Mouse (Mus musculus): ENCODE data around the gene Map3k20.

DNA sequence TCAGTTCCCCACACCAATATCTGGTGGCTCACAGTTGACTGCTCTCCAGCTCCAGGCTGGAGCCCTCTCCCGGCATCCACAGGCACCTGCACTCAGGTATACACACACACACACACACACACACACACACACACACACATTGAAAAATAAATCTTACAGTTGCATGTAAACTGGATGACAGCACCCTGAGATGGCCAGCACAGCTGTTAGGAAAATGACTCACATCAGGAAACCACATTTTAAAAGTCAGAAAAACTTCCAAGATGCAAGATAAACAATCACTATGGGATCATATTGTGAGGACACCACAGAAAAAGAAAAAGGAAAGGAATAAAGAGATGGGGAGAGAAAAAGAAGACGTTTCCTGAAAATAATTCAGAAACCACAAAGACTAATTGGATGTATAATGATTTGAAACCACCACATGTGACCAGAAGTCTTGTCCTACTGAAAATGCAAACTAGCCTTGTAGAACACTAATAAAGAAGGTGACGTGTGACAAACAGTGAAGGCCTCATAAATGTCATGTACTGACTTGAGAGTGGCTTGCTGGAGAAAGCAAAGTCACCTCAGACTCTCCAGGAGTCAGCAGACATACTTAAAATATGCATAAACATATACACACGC, 7.1 kb upstream of the Map3k20 start:
- TF ChIP-seq CTCF (IDR thresholded peaks at IDR 0.05; ENCODE audit: insufficient read depth, low read length) (no peak), POLR2A (IDR thresholded peaks at IDR 0.05; ENCODE audit: borderline replicate concordance, extremely low read depth, low read depth, low read length) (no peak)

All from lung, adult 2 months (tissue).